19 mouse cellular contexts compared by ENCODE assay signal in the genomic region with DNA sequence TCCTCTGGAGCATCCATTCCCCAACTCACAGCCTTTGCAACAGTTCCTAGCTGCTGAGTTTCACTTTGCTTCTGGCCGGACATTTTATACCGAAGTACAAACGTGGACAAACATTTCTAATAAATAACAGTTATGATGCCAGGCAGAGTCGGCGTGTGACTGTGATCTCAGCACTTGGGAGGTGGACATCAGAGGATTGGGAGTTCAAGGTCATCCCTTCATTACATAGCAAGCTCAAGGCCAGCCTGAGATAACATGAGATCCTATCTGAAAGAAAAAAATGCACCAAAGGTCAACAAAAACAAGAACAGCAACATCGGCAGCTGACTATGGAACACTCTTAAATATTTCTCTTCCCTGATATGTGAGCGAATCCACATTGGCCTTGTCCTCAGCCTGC. TPM values are rescaled to one million over a fixed set of nuclear protein-coding genes. Genes with fewer than 3 reads are reported as not detected.
DNase-seq lines count a peak whose midpoint lies in the region; ATAC-seq and TF ChIP-seq lines count a peak whose summit lies in the region.
"Had no signal": no experiment of that assay in that cellular context is flagged by ENCODE, and none has a peak within 500 bp of the region (broad histone marks: within the 10 kb centered on the region; RNA-seq: fewer than 3 reads in every experiment).

No protein-coding gene starts in this region.

- intact Hi-C loops in left cerebral cortex, postnatal 25 days (cut with DNase I), result no loop called here

- TF ChIP-seq CTCF in testis, adult 2 months (IDR thresholded peaks at IDR 0.05; ENCODE audit: control insufficient read depth, insufficient read depth, insufficient replicate concordance, low read depth, low read length), result no peak

- H3K27me3 ChIP-seq in testis, adult 2 months (ENCODE audit: control insufficient read depth, insufficient read depth, low read length), result no peaks in the 10 kb centered on the region
- H3K27me3 ChIP-seq: limb, embryonic 12.5 days; neural tube, embryonic 15.5 days had no signal

- no peak overlapping the region for H3K4me3 ChIP-seq in testis, adult 2 months (ENCODE audit: control insufficient read depth, low read depth, low read length)
- H3K4me3 ChIP-seq: heart, embryonic 10.5 days; hindbrain, embryonic 15.5 days; limb, embryonic 12.5 days; neural tube, embryonic 15.5 days had no signal

- ATAC-seq in frontal cortex, adult (ENCODE audit: low TSS enrichment), result no peak
- ATAC-seq: forebrain, embryonic 14.5 days; liver, postnatal 0 days had no signal

- H3K4me1 ChIP-seq in testis, adult 2 months (ENCODE audit: control insufficient read depth, insufficient read depth, low read length), result no peaks in the 10 kb centered on the region; the same call in 1 of the 2 replicates
- H3K4me1 ChIP-seq: limb, embryonic 12.5 days had no signal

- H3K27ac ChIP-seq in testis, adult 2 months (ENCODE audit: control insufficient read depth, insufficient read depth, low read depth, low read length), result peak overlapping the region; percentile 39
- H3K27ac ChIP-seq: heart, embryonic 10.5 days; hindbrain, embryonic 15.5 days; limb, embryonic 12.5 days had no signal

- DNase-seq in adrenal gland, adult 2 months, result peak; percentile 48
- no peak for DNase-seq in adrenal gland, postnatal 10 days
- no peak for DNase-seq in testis, postnatal 10 days (ENCODE audit: low spot score)
- DNase-seq in kidney, postnatal 14 days, result peak; percentile 38
- DNase-seq in testis, postnatal 14 days (ENCODE audit: low spot score), result peak; percentile 25
- DNase-seq in left cerebral cortex, postnatal 25 days (ENCODE audit: low spot score in 2 of 2), result no peak
- DNase-seq: cerebellum, adult 18-20 months; cerebellum, postnatal 25 days; layer of hippocampus, postnatal 36 days; liver, postnatal 0 days; thymus, adult 2 months; thymus, postnatal 4 days had no signal

- no peaks in the 10 kb centered on the region for H3K36me3 ChIP-seq in testis, adult 2 months (ENCODE audit: control insufficient read depth, insufficient read depth, low read length)
- H3K36me3 ChIP-seq: heart, embryonic 10.5 days; hindbrain, embryonic 15.5 days; limb, embryonic 12.5 days; neural tube, embryonic 15.5 days had no signal

- TF ChIP-seq POLR2A in testis, adult 2 months (IDR thresholded peaks at IDR 0.05; ENCODE audit: control insufficient read depth, low read depth, low read length), result no peak

RNA-seq across cellular contexts. Expression of a gene that starts 46.6 kb away (rescaled TPM):
- 1 to 10 TPM; 4.1 to 9.5 TPM for total RNA-seq in adrenal gland, adult 2 months (2021)
- 2.3 and 3.5 TPM in 2 replicates for polyA plus RNA-seq in adrenal gland, adult 2 months (2012; rRNA removed)
- total RNA-seq in adrenal gland, postnatal 10 days (2021), result 1 to 10 TPM; 5.1 to 5.8 TPM
- polyA plus RNA-seq in testis, adult 2 months (2012; rRNA removed), result 3.6 and 4.6 TPM in 2 replicates
- total RNA-seq in left cerebral cortex, postnatal 25 days (2021), result 10 to 100 TPM; 49.4 to 55.7 TPM

Comparison
In these comparisons a context has a peak if more than half of its experiments do, and no peak if none do; other contexts are left out.
1. DNase-seq: peak in adrenal gland, adult 2 months (single experiment), kidney, postnatal 14 days (single experiment) and testis, postnatal 14 days (single experiment); none in adrenal gland, postnatal 10 days (single experiment), testis, postnatal 10 days (single experiment) and left cerebral cortex, postnatal 25 days (0 of 2).
2. RNA of a gene that starts 46.6 kb away (total RNA-seq): 49.4 to 55.7 TPM in left cerebral cortex, postnatal 25 days; 4.1 to 9.5 TPM in adrenal gland, adult 2 months and 5.1 to 5.8 TPM in adrenal gland, postnatal 10 days; every median in the first group is over 4 times any median in the second.